Mouse (Mus musculus): Measurements from ENCODE around the gene Nrap. TPM values are rescaled to one million over a fixed set of nuclear protein-coding genes. Genes with fewer than 3 reads are reported as not detected.

Nrap gene
- polyA plus RNA-seq, 1 experiment = not detected

GRCm38 (mm10) chr19:56430369-56430768 lies 40.5 kb upstream of the Nrap start:
- Histone ChIP-seq H3K27ac (ENCODE audit: insufficient read depth, low read length) (no peak overlapping the region), H3K4me3 (ENCODE audit: low read depth, low read length) (no peak overlapping the region), H3K27me3 (ENCODE audit: control insufficient read depth, insufficient read depth, low read length, poor library complexity, severe bottlenecking) (no peaks in the 10 kb centered on the region), H3K36me3 (ENCODE audit: control insufficient read depth, insufficient read depth, low read length, poor library complexity, severe bottlenecking) (no peaks in the 10 kb centered on the region), H3K9me3 (replicated peaks; ENCODE audit: control insufficient read depth, insufficient read depth, low read length, poor library complexity, severe bottlenecking) (no peaks in the 10 kb centered on the region), H3K4me1 (ENCODE audit: control insufficient read depth, insufficient read depth, low read length) (no peaks in the 10 kb centered on the region), H3K9ac (ENCODE audit: low read depth, poor library complexity, severe bottlenecking) (no peak overlapping the region)
- peak; percentile 21 for TF ChIP-seq CTCF (IDR thresholded peaks at IDR 0.05; ENCODE audit: low read depth, low read length)
- no peak for TF ChIP-seq EP300 (IDR thresholded peaks at IDR 0.05; ENCODE audit: insufficient read depth, low read depth, low read length)

- Histone ChIP-seq H3K27ac (ENCODE audit: insufficient read depth, low read length) (no peak overlapping the region), H3K27me3 (ENCODE audit: control insufficient read depth, insufficient read depth, low read length, poor library complexity, severe bottlenecking) (no peaks in the 10 kb centered on the region), H3K9me3 (replicated peaks; ENCODE audit: control insufficient read depth, insufficient read depth, low read length, poor library complexity, severe bottlenecking) (no peaks in the 10 kb centered on the region), H3K36me3 (ENCODE audit: control insufficient read depth, insufficient read depth, low read length, poor library complexity, severe bottlenecking) (no peaks in the 10 kb centered on the region), H3K4me3 (ENCODE audit: low read depth, low read length) (no peak overlapping the region), H3K4me1 (ENCODE audit: control insufficient read depth, insufficient read depth, low read length) (no peaks in the 10 kb centered on the region), H3K9ac (ENCODE audit: low read depth, poor library complexity, severe bottlenecking) (no peak overlapping the region)
- no peak for TF ChIP-seq POLR2A (IDR thresholded peaks at IDR 0.05; ENCODE audit: insufficient read depth, low read length)
- TF ChIP-seq CTCF (IDR thresholded peaks at IDR 0.05; ENCODE audit: low read depth, low read length) = no peak
- no peak for TF ChIP-seq EP300 (IDR thresholded peaks at IDR 0.05; ENCODE audit: insufficient read depth, low read depth, low read length)
Observed at GRCm38 (mm10) chr19:56425492-56425891, 35.7 kb upstream of the Nrap start.

GRCm38 (mm10) chr19:56424606-56425395 lies 35.0 kb upstream of the Nrap start:
- Histone ChIP-seq H3K9me3 (replicated peaks; ENCODE audit: control insufficient read depth, insufficient read depth, low read length, poor library complexity, severe bottlenecking) (no peaks in the 10 kb centered on the region), H3K9ac (ENCODE audit: low read depth, poor library complexity, severe bottlenecking) (no peak overlapping the region), H3K27ac (ENCODE audit: insufficient read depth, low read length) (no peak overlapping the region), H3K27me3 (ENCODE audit: control insufficient read depth, insufficient read depth, low read length, poor library complexity, severe bottlenecking) (no peaks in the 10 kb centered on the region), H3K4me3 (ENCODE audit: low read depth, low read length) (no peak overlapping the region), H3K36me3 (ENCODE audit: control insufficient read depth, insufficient read depth, low read length, poor library complexity, severe bottlenecking) (no peaks in the 10 kb centered on the region), H3K4me1 (ENCODE audit: control insufficient read depth, insufficient read depth, low read length) (no peaks in the 10 kb centered on the region)
- no peak for TF ChIP-seq CTCF (IDR thresholded peaks at IDR 0.05; ENCODE audit: low read depth, low read length)
- no peak for TF ChIP-seq POLR2A (IDR thresholded peaks at IDR 0.05; ENCODE audit: insufficient read depth, low read length)
- no peak for TF ChIP-seq EP300 (IDR thresholded peaks at IDR 0.05; ENCODE audit: insufficient read depth, low read depth, low read length)

GRCm38 (mm10) chr19:56423370-56423769 lies 33.5 kb upstream of the Nrap start:
- Histone ChIP-seq H3K9me3 (replicated peaks; ENCODE audit: control insufficient read depth, insufficient read depth, low read length, poor library complexity, severe bottlenecking) (no peaks in the 10 kb centered on the region), H3K27me3 (ENCODE audit: control insufficient read depth, insufficient read depth, low read length, poor library complexity, severe bottlenecking) (no peaks in the 10 kb centered on the region), H3K27ac (ENCODE audit: insufficient read depth, low read length) (no peak overlapping the region), H3K36me3 (ENCODE audit: control insufficient read depth, insufficient read depth, low read length, poor library complexity, severe bottlenecking) (no peaks in the 10 kb centered on the region), H3K4me3 (ENCODE audit: low read depth, low read length) (no peak overlapping the region), H3K9ac (ENCODE audit: low read depth, poor library complexity, severe bottlenecking) (no peak overlapping the region), H3K4me1 (ENCODE audit: control insufficient read depth, insufficient read depth, low read length) (peaks cover 2% of the 10 kb centered on the region)
- TF ChIP-seq CTCF (IDR thresholded peaks at IDR 0.05; ENCODE audit: low read depth, low read length) (no peak), POLR2A (IDR thresholded peaks at IDR 0.05; ENCODE audit: insufficient read depth, low read length) (no peak), EP300 (IDR thresholded peaks at IDR 0.05; ENCODE audit: insufficient read depth, low read depth, low read length) (no peak)

- no peak overlapping the region for H3K9ac ChIP-seq (ENCODE audit: low read depth, poor library complexity, severe bottlenecking)
- no peaks in the 10 kb centered on the region for H3K27me3 ChIP-seq (ENCODE audit: control insufficient read depth, insufficient read depth, low read length, poor library complexity, severe bottlenecking)
- no peaks in the 10 kb centered on the region for H3K36me3 ChIP-seq (ENCODE audit: control insufficient read depth, insufficient read depth, low read length, poor library complexity, severe bottlenecking)
- H3K4me1 ChIP-seq (ENCODE audit: control insufficient read depth, insufficient read depth, low read length) = peaks cover 2% of the 10 kb centered on the region
- no peaks in the 10 kb centered on the region for H3K9me3 ChIP-seq (replicated peaks; ENCODE audit: control insufficient read depth, insufficient read depth, low read length, poor library complexity, severe bottlenecking)
- TF ChIP-seq EP300 (IDR thresholded peaks at IDR 0.05; ENCODE audit: insufficient read depth, low read depth, low read length) (no peak), CTCF (IDR thresholded peaks at IDR 0.05; ENCODE audit: low read depth, low read length) (peak; percentile 86)
- no peak overlapping the region for H3K27ac ChIP-seq (ENCODE audit: insufficient read depth, low read length)
- no peak overlapping the region for H3K4me3 ChIP-seq (ENCODE audit: low read depth, low read length)
Observed at GRCm38 (mm10) chr19:56422476-56423338, 32.9 kb upstream of the Nrap start.

GRCm38 (mm10) chr19:56420345-56420744 lies 30.5 kb upstream of the Nrap start:
- Histone ChIP-seq H3K4me3 (ENCODE audit: low read depth, low read length) (no peak overlapping the region), H3K27ac (ENCODE audit: insufficient read depth, low read length) (no peak overlapping the region), H3K27me3 (ENCODE audit: control insufficient read depth, insufficient read depth, low read length, poor library complexity, severe bottlenecking) (no peaks in the 10 kb centered on the region), H3K9me3 (replicated peaks; ENCODE audit: control insufficient read depth, insufficient read depth, low read length, poor library complexity, severe bottlenecking) (no peaks in the 10 kb centered on the region), H3K9ac (ENCODE audit: low read depth, poor library complexity, severe bottlenecking) (no peak overlapping the region), H3K4me1 (ENCODE audit: control insufficient read depth, insufficient read depth, low read length) (peaks cover 2% of the 10 kb centered on the region), H3K36me3 (ENCODE audit: control insufficient read depth, insufficient read depth, low read length, poor library complexity, severe bottlenecking) (no peaks in the 10 kb centered on the region)
- no peak for TF ChIP-seq CTCF (IDR thresholded peaks at IDR 0.05; ENCODE audit: low read depth, low read length)
- no peak for TF ChIP-seq EP300 (IDR thresholded peaks at IDR 0.05; ENCODE audit: insufficient read depth, low read depth, low read length)
- TF ChIP-seq POLR2A (IDR thresholded peaks at IDR 0.05; ENCODE audit: insufficient read depth, low read length) = no peak
